Comparison of ENCODE assay signal across 15 mouse cellular contexts in genomic region chr8:12504240-12504639, GRCm38 (mm10).
DNase-seq lines count a peak whose midpoint lies in the region; ATAC-seq and TF ChIP-seq lines count a peak whose summit lies in the region.
"Had no signal": no experiment of that assay in that cellular context is flagged by ENCODE, and none has a peak within 500 bp of the region (broad histone marks: within the 10 kb centered on the region; RNA-seq: fewer than 3 reads in every experiment).

No protein-coding gene starts in this region.

- DNase-seq in midbrain, embryonic 10.5 days (ENCODE audit: low spot score), result peak; percentile 55
- DNase-seq in midbrain, postnatal 0 days (ENCODE audit: low spot score), result no peak
- DNase-seq in embryo, embryonic 11 days, result peak; percentile 59
- no peak for DNase-seq in heart, postnatal 14 days
- no peak for DNase-seq in left cerebral cortex, postnatal 14 days (ENCODE audit: low spot score in 2 of 2)
- DNase-seq in layer of hippocampus, adult 9-11 months, result no peak
- DNase-seq: adrenal gland, postnatal 36 days; cerebellum, postnatal 10 days; liver; lung, adult 18-20 months; lung, postnatal 4 days had no signal

- peaks cover 66% of the 10 kb centered on the region for H3K4me1 ChIP-seq in midbrain, embryonic 10.5 days
- no peaks in the 10 kb centered on the region; the same call in 1 of the 2 replicates for H3K4me1 ChIP-seq in midbrain, postnatal 0 days (ENCODE audit: insufficient read depth, low read length)
- H3K4me1 ChIP-seq in forebrain, embryonic 15.5 days, result peaks cover 51% of the 10 kb centered on the region
- H3K4me1 ChIP-seq in neural tube, embryonic 12.5 days, result peaks cover 32% of the 10 kb centered on the region

- 0% methylated on average over 11 of the region's 11 CpGs for WGBS in midbrain, embryonic 10.5 days
- WGBS in midbrain, postnatal 0 days, result 6% methylated on average over 11 of the region's 11 CpGs
- under 1% methylated on average over 11 of the region's 11 CpGs for WGBS in forebrain, embryonic 15.5 days
- WGBS in neural tube, embryonic 12.5 days, result under 1% methylated on average over 11 of the region's 11 CpGs

- no peak overlapping the region for H3K9ac ChIP-seq in midbrain, postnatal 0 days (replicated peaks; ENCODE audit: low read length, poor library complexity, severe bottlenecking)
- H3K9ac ChIP-seq in forebrain, embryonic 15.5 days (replicated peaks), result no peak overlapping the region
- no peak overlapping the region for H3K9ac ChIP-seq in neural tube, embryonic 12.5 days
- H3K9ac ChIP-seq: intestine, embryonic 15.5 days had no signal

- H3K27ac ChIP-seq in midbrain, embryonic 10.5 days (replicated peaks), result peak overlapping the region; percentile 90
- no peak overlapping the region for H3K27ac ChIP-seq in midbrain, postnatal 0 days (ENCODE audit: low read depth, low read length)
- H3K27ac ChIP-seq in forebrain, embryonic 15.5 days (replicated peaks), result peak overlapping the region; percentile 74
- H3K27ac ChIP-seq in neural tube, embryonic 12.5 days, result no peak overlapping the region
- H3K27ac ChIP-seq: heart, embryonic 10.5 days; intestine, embryonic 15.5 days had no signal

- H3K4me3 ChIP-seq in midbrain, embryonic 10.5 days, result peak overlapping the region; percentile 49
- H3K4me3 ChIP-seq in midbrain, postnatal 0 days (ENCODE audit: low read depth, low read length), result no peak overlapping the region
- no peak overlapping the region for H3K4me3 ChIP-seq in forebrain, embryonic 15.5 days
- H3K4me3 ChIP-seq in neural tube, embryonic 12.5 days, result no peak overlapping the region
- H3K4me3 ChIP-seq: heart, embryonic 10.5 days; intestine, embryonic 15.5 days had no signal

- intact Hi-C loops in heart, postnatal 14 days (cut with DNase I), result no loop called here
- intact Hi-C loops in left cerebral cortex, postnatal 14 days (cut with DNase I), result no loop called here

- no peak for TF ChIP-seq CTCF in midbrain, postnatal 0 days (IDR thresholded peaks at IDR 0.05)

- no peaks in the 10 kb centered on the region for H3K9me3 ChIP-seq in midbrain, embryonic 10.5 days (replicated peaks)
- H3K9me3 ChIP-seq in midbrain, postnatal 0 days (ENCODE audit: low read length), result no peaks in the 10 kb centered on the region
- H3K9me3 ChIP-seq in forebrain, embryonic 15.5 days, result no peaks in the 10 kb centered on the region
- 0 out of 2 replicates have a peak, but pooled peaks cover 3% of the 10 kb centered on the region for H3K9me3 ChIP-seq in neural tube, embryonic 12.5 days
- H3K9me3 ChIP-seq: heart, embryonic 10.5 days; intestine, embryonic 15.5 days had no signal

- no peaks in the 10 kb centered on the region for H3K36me3 ChIP-seq in midbrain, embryonic 10.5 days
- H3K36me3 ChIP-seq in midbrain, postnatal 0 days (ENCODE audit: insufficient read depth, low read length), result no peaks in the 10 kb centered on the region
- H3K36me3 ChIP-seq in forebrain, embryonic 15.5 days, result no peaks in the 10 kb centered on the region
- no peaks in the 10 kb centered on the region for H3K36me3 ChIP-seq in neural tube, embryonic 12.5 days
- H3K36me3 ChIP-seq: heart, embryonic 10.5 days; intestine, embryonic 15.5 days had no signal

- H3K27me3 ChIP-seq in midbrain, embryonic 10.5 days (ENCODE audit: low read depth, poor library complexity, severe bottlenecking), result peaks cover 77% of the 10 kb centered on the region
- peaks cover 22% of the 10 kb centered on the region for H3K27me3 ChIP-seq in midbrain, postnatal 0 days (ENCODE audit: insufficient read depth, low read length)
- no peaks in the 10 kb centered on the region for H3K27me3 ChIP-seq in forebrain, embryonic 15.5 days
- H3K27me3 ChIP-seq in neural tube, embryonic 12.5 days (replicated peaks), result peaks cover 60% of the 10 kb centered on the region

- no peak overlapping the region for H3K4me2 ChIP-seq in midbrain, postnatal 0 days (ENCODE audit: low read depth, low read length, poor library complexity, severe bottlenecking)
- H3K4me2 ChIP-seq in forebrain, embryonic 15.5 days (replicated peaks), result peak overlapping the region; percentile 15; the same call in 1 of the 2 replicates
- peak overlapping the region; percentile 37 for H3K4me2 ChIP-seq in neural tube, embryonic 12.5 days (replicated peaks)
- H3K4me2 ChIP-seq: intestine, embryonic 15.5 days had no signal

- ATAC-seq in midbrain, postnatal 0 days (ENCODE audit: low FRiP score), result no peak
- no peak for ATAC-seq in forebrain, embryonic 15.5 days (replicated peaks)
- no peak for ATAC-seq in neural tube, embryonic 12.5 days (ENCODE audit: low FRiP score, low read depth)
- ATAC-seq: intestine, embryonic 15.5 days had no signal

Comparison
In these comparisons a context has a peak if more than half of its experiments do, and no peak if none do; other contexts are left out.
1. DNase-seq: peak in midbrain, embryonic 10.5 days (single experiment) and embryo, embryonic 11 days (single experiment); none in midbrain, postnatal 0 days (single experiment), heart, postnatal 14 days (0 of 2), left cerebral cortex, postnatal 14 days (0 of 2) and layer of hippocampus, adult 9-11 months (single experiment).
2. H3K27ac ChIP-seq: peak in midbrain, embryonic 10.5 days (single experiment) and forebrain, embryonic 15.5 days (single experiment); none in midbrain, postnatal 0 days (single experiment) and neural tube, embryonic 12.5 days (single experiment).